Mouse (Mus musculus): ENCODE data around the gene Phka2.
A peak's percentile ranks its signal among the peaks of the same experiment; 100 is the strongest.

Gene Phka2

DNA sequence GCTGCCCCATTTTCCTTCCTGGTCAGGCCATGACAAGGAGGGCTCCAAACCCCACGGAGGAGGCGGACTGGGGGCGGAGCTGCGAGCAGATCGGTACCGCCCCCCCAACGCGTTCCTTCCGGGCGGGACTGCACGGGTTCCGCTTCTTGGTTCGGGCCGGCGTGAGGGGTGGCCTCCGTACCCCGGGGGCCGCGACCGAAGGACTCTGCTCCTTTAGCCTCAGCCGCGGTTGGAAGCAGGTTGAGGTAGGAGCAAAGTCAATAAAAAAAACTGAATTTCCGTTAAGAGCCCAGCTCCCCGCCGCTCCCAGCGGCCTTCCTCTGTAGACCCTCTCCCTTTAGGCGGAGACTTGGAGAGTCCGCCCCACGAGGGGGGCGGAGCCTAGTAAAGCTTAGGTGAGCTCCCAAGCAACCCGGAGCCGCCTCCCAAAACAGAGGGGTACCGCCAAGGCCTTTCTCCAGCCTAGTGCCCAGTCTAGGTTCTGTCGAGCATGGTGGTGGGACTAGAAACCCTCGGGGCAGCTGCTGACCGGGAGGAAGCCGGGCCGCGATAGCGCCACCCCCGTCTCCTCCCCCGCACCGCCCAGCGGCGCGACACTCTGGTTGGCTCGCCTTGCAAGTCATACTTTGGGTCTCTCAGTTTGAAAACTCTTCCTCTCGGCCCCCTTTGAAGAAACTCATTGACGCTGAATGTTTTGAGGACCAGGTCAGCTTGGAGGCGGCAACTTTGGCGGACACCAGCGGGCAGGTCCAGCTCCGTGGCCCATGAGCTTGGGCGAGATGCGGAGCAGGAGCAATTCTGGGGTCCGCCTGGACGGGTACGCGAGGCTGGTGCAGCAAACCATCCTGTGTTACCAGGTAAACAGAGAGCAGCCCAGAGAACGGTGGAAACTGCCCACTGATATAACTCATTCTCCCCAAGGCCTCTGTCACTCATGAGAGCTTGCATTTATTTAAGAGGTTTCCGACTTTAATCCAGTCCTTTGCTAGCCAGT is at the start of gene Phka2:
TSS of gene Phka2 (plus strand) at position 119 of the 994 bp plus-strand sequence.
- DNase-seq (ENCODE audit: extremely low read depth, insufficient read length, low spot score) = peak; percentile 90

DNA sequence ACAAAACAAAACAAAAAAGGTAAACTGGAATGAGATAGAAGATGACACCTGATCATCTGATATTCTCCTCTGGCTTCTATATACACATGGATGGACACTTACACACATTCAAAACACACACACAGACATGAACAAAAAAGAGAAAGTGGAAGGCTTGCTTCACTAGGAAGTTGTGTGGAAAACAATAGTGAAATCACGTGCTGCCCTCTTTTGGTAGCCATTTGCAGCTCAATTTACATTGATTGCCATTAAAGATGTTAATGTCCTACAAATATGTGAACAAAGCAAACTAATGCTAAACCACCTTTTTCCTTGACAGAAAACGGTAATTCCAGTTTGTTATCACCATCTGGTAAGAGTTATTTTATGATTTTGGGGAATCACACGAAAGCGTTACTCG is 46.3 kb upstream of the Phka2 start:
- no peak for DNase-seq (ENCODE audit: extremely low read depth, insufficient read length, low spot score)

DNA sequence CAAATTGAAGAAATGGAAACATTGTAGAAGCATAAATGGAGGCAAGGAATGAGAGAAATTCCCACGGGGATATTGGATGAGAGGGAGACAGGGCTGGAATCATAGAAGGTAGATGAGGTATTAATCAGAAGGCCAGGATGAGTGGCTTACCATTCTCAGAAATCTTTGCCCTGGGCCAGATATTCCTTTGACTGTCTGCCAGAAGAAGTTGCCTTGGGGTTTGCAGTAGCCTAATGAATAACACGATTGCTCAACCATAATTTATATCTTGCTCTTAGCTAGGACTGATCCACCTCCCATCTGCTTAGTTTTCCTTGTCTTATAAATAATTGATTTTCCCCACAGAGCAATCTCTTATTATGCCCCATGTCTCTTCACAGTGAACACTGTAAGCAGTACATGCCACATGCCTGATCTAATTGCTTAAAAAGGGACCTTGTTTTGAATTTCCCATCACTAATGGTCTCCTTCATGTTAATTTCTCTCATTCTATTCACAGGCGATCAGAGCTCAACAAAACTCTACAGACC is 30.6 kb upstream of the Phka2 start:
- DNase-seq (ENCODE audit: extremely low read depth, insufficient read length, low spot score) = no peak

DNA sequence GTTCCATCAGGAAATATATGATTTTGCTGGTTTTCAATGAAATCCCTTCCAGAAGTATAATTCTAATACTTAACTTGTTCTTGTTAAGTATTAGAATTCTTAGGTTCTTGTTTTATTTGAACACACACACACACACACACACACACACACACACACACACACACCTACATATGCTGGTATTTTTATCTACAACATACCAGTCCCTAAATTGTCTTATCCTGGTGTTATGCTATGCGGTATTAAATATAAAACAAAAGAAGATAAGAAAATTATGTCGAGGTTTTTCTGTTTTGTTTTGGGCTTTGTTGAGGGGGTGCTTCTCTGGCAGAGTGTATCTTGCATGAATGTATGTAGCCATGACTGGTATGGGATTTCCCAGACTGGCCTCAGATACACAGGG is 12.2 kb upstream of the Phka2 start:
- DNase-seq (ENCODE audit: extremely low read depth, insufficient read length, low spot score) = no peak

DNA sequence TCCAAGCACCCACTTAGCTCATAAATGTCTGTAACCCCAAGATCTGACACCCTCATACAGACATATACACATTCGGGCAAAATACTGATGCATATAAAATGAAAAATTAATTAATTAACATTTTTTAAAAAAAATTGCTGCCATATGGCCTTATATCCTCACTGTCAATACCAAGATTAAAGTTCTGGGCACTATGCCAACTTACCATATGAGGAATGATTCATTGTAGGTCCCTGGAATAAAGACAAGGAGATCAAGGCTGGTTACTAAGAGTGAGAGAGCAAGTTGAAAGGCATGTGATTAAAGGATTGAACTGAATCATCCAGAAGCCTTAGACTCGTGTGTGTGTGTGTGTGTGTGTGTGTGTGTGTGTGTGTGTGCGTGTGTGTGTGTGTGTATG is 7.6 kb upstream of the Phka2 start:
- DNase-seq (ENCODE audit: extremely low read depth, insufficient read length, low spot score) = peak; percentile 13

DNA sequence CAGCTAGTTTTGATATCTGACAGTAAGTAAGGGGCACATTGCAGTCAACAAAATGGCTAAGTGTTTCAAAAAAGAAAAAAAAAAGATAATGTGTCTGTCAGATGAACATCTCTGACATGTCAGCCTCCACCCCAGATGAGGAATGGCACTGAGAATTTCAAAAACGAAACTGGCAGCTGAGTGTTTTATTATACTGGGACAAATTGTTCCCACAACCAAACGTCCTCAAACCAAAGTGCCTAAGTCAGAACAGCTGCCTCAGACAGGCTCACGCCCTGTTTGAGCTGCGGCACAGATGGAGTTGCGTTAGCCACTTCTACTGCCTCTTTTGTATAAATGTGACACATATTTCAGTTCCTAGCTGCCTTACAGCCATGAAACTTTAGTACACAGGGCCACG is 7.0 kb upstream of the Phka2 start:
- no peak for DNase-seq (ENCODE audit: extremely low read depth, insufficient read length, low spot score)

DNA sequence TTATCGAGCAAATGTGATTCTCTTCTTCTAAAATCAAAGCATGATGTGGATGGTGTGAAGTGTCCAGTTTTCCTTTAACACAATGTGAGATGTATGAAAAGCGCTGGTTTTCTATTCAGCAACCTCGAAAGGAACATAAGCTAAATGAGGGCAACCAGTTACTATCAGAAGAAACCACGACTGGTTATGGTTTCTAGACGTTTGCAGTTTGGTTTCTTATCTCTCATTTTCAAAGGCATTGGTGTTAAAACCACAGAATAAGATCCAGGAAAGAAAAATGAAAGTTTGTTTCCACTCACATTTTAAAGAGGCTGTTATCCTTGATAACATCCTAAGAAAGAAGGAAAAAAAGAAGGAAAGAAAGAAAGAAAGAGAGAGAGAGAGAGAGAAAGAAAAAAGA is 5.5 kb upstream of the Phka2 start:
- no peak for DNase-seq (ENCODE audit: extremely low read depth, insufficient read length, low spot score)

DNA sequence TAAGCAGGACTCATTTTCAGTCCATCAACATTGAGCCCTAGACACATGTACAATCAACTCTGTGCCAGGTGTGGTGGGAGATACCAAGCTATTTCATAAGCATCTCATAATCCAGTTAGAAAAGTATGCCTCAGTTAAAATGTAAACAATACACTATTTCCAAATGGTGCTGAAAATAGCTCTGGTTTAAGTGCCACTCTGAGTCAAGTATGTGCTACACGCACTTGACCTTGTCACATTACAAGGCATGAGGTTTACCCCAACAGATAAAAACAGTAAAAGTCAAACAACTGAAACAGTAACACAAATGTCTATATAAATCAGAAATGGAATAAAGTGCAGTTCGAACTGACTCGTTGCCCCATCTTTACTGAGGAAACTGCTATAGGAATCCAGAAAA is 871 bp upstream of the Phka2 start:
- no peak for DNase-seq (ENCODE audit: extremely low read depth, insufficient read length, low spot score)

DNA sequence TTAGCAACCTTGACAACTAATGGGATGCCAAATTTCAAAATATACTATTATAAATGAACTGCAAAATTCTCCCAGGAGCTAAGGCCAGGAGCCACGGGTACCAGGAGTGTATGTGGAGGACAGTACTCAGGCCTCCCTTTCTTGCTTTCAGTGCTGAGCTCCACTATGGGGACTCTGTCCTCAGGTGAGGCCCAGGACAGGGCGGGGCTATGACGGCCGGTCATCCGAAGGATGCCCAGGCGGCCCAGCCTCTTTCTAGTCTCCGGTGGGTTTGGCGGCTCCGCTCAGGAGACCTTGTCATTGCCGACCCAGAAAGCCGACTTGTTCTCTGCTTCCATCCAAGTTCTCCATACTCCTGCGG is 299 bp upstream of the Phka2 start:
- no peak for DNase-seq (ENCODE audit: extremely low read depth, insufficient read length, low spot score)

DNA sequence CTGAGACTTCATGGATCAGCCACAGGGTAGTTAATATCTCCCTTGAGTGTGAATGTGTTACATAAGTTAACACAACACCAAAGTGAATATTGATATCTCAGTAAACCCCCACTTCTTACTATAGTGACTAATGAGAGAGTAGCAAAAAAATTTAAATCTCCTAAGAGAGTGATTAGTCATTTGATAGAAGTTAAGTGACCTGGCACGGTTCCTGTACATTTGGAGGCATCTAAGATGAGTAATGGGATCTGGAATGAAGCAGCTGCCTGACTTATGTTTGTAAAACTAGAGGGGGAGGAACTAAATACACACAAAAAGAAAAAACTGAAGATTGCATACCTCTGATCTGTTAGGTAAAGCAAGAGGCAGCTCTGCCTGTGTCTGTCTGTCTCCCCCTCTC is 7.1 kb downstream of the Phka2 start:
- DNase-seq (ENCODE audit: extremely low read depth, insufficient read length, low spot score) = peak; percentile 33

DNA sequence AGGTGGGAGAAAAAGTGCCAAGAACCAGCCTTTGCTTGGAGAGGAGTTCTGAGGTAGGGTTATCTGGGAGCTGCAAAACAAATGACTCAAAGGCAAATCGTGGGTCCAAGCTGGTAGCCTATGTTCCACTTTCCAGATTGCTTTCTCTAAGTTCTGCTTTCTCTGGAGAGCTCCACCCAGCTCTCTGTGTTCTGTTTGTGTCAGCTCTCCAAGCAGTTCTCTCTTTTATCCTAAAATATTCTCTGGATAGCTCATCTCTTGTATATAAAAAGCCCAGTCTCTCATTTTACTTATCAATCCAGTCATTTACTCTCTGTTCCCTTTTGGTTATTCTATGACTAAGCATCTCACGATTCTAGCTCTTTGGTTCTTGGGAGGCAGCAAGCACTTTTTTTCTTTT is 8.2 kb downstream of the Phka2 start:
- DNase-seq (ENCODE audit: extremely low read depth, insufficient read length, low spot score) = no peak

DNA sequence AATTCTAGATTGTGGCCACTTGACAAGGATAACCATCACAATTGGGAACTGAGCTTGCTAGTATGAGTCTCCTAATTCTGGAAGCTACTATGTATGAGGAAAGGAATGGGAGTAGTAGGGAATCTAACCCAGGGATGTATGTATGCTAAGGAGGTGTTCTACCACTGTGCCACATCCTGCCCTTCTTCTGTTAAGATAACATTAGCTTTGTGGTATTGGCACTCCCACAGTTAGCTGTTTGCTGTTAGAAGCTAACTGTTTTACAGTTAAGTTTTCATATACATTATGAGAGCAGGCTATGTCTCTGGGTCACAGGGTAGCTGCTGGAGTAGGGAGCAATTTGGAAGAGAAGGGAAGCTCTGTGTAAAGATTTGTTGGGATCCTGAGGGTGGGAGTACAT is 14.1 kb downstream of the Phka2 start:
- no peak for DNase-seq (ENCODE audit: extremely low read depth, insufficient read length, low spot score)

DNA sequence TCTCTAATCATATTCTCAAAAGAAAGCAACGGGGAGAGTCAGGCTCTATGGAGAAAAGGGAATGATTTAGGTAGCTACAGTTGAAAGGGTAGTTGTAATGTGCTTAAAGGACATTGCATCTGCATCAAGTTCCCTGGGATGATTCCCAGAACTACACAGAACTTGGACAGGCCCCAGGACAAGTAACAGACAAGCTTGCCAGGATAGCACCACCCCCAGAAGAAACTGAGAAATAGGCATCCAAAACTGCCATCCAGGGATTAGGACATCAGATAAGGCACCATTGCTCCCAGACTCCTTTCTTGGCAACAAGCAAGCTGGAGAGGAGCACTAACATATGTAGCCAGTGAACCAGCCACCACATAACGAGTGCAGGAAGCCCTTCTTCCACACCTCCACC is 40.8 kb downstream of the Phka2 start:
- DNase-seq (ENCODE audit: extremely low read depth, insufficient read length, low spot score) = no peak

DNA sequence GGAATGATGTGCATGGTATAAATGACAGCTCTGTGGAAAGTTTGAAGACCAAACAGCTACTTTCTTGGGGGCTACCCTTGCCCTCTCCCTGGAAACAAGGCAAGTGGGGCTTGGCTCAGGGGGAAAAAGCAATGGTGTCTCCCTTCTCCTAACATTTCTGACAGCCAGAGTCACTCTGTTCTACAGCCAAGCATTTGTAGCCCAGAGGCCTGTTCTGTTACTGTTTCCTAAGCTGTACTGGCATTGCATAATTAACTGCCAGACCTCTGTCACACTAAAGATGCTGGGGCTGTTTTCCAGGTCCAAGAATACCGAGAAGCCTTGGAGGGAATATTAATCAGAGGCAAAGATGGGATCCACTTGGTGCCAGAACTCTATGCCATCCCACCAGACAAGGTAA is 46.9 kb downstream of the Phka2 start:
- no peak for DNase-seq (ENCODE audit: extremely low read depth, insufficient read length, low spot score)

DNA sequence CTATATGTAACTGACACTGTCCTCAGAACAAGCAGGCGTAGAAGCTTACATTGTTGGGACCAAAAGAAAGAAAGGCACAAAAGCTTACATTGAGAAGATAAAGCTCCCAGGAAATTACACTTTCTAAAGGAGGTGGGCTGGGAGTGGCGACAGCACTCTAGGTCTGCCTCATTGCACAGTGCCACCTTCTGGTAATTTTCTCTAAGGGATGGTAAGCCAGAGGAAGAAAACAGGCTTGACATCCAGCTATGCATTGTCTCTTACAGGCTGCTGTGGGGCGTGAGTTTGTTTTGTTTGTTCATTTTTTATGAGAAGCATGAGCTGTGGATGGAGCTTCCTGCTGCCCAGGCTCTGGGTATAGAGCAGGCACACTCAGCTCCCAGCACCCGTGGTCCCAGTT is 50.1 kb downstream of the Phka2 start:
- no peak for DNase-seq (ENCODE audit: extremely low read depth, insufficient read length, low spot score)

DNA sequence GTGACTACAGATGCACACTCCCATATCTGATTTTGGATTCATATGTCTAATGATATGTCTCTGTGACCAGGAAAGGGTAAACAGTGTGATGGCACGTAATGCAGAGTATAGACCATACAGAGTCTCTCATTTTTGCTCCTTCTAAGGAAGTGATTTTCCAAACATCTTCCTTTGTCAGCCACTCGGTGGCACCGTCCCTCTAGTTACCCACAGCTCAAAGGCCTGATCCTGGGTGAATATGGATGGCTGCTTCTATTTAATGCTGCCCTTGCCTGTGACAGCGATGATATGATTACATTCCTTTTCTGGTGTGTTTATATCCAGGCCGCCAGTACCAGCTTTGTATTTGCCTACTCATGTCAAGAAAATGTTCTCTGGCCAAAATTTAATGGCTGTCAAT is 81.6 kb downstream of the Phka2 start:
- DNase-seq (ENCODE audit: extremely low read depth, insufficient read length, low spot score) = no peak

DNA sequence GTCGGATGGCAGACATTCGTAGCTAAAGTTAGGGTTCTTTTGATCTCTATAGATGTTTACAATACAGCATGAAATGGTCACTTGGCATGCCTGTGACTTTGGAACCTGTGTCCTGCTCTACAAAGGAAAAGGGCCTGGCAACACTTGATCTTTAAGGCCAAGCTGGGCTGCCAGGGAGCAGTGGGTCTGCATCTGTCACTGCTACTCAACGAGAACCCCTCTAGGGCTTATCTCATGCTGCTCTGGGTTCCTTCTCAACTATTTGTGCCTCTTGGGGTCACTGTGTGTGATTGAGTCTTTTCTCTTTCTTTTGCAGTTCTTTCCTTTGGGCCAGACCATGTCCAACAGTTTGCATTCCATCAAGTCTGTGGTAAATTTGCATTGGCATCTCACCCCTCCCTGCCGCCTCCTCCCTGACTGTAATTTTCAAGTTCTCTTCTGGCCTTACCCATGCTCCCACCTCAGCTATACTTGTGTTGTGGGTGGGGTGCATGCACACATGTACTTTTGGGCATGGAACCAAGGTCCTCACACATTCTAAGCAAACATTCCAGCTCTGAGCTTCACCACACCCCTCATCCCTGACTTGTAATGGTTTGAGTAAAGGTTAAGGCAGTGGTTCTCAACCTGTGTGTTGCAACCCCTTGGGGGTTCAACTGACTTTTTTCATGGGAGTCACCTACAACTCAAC is 82.3 kb downstream of the Phka2 start:
- DNase-seq (ENCODE audit: extremely low read depth, insufficient read length, low spot score) = no peak

DNA sequence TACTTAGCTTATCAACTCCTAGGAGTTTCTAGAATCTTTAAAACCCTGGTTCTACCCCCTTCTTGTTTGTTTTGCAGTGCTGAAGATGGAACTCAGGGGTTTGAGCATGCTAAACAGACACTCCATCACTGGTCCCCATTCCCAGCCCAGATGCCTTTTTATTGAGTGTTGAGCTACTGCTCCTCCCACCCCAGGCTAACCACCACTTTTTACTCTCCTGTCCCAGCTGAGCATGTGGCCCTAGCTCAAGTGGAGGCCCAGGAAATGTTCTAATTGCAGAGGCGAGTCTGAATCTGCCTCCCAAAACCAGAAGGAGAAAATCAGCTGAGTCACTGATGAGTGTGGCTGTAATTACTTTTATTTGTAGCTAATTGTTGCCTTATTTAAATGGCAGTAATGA is 83.1 kb downstream of the Phka2 start:
- DNase-seq (ENCODE audit: extremely low read depth, insufficient read length, low spot score) = no peak

DNA sequence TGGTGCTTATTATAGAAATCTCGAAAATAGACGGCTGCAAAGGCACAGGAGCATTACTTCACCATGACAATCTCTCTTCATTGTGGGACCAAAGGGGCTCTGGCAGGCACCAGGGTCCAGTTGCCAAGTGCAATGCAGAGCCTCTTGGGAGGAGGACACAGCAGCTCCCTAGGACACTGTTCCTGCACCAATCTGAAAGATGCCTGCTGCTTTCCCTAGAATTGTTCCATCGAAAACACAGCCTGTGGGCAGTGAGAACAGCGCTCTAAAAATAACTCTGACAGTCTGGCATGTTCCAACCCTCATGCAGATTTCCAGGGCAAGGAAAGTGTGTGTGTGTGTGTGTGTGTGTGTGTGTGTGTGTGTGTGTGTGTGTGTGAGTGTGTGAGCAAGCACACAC is 86.6 kb downstream of the Phka2 start:
- no peak for DNase-seq (ENCODE audit: extremely low read depth, insufficient read length, low spot score)

DNA sequence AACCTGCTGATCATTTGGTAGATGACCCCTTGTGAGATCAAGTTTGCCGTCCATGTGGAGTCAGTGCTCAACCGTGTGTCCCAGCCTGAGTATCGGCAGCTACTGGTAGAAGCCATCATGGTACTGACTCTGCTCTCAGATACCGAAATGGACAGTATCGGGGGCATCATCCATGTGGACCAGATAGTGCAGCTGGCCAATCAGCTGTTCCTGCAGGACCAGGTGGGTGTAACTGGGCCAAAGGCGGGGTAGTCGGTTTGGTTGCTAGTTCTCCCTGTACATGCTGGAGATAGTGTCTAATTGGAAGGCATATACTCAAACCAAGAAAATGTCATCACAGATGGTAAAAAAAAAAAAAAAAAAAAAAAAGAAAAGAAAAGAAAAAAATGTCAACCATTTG is 88.2 kb downstream of the Phka2 start:
- DNase-seq (ENCODE audit: extremely low read depth, insufficient read length, low spot score) = no peak

DNA sequence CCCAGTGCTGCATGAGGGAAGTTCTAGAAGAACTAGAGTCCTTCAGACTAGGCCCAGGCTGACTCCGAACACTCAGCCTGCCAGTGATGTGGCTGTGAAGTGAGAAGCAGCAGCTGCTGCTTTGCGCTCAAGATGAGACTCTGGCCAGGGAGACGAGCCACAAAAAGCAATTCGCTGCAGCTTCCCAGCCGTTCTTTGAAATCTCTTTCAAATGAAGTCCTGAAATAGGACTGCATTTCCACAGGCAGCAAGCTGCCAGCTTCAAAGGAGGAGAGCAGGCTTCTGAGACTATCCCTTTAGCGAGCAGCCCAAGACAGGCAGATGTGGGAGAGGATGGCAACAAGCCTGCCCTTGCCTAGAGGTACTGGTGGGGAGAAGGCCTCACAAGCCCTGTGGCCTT is 91.0 kb downstream of the Phka2 start:
- DNase-seq (ENCODE audit: extremely low read depth, insufficient read length, low spot score) = no peak

DNA sequence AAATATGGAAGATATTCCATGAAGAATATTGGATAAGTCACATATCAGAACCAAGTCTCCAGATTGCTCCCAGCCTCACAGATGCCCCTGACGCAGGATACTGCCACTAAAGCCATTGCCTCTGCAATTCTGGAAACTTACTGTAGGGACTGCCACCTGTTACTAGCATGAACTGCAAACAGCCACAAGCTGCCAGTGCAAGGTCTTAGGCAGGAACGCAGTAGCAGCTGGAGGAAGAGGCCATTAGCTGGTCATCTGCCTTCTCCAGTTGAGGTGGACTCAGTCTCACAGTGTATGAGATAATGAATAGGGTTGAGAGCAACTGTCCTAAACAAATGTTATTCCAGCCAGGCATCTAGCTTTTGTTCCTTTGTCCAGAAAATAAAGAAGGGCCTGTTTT is 96.1 kb downstream of the Phka2 start:
- DNase-seq (ENCODE audit: extremely low read depth, insufficient read length, low spot score) = no peak
